In genomic region chr5:142139978-142140377, GRCm38 (mm10) we compare ENCODE assay signal across 10 mouse cellular contexts.
DNase-seq lines count a peak whose midpoint lies in the region; ATAC-seq lines count a peak whose summit lies in the region.
"Had no signal": no experiment of that assay in that cellular context is flagged by ENCODE, and none has a peak within 500 bp of the region (broad histone marks: within the 10 kb centered on the region; RNA-seq: fewer than 3 reads in every experiment).

No protein-coding gene starts in this region.

- no peaks in the 10 kb centered on the region for H3K36me3 ChIP-seq in heart, embryonic 13.5 days
- H3K36me3 ChIP-seq: limb, embryonic 12.5 days had no signal

- no peak overlapping the region for H3K4me2 ChIP-seq in heart, embryonic 13.5 days
- H3K4me2 ChIP-seq: limb, embryonic 12.5 days had no signal

- no peaks in the 10 kb centered on the region for H3K27me3 ChIP-seq in heart, embryonic 13.5 days (replicated peaks)
- H3K27me3 ChIP-seq: limb, embryonic 12.5 days; megakaryocyte, embryonic 14.5 days had no signal

- H3K4me1 ChIP-seq in heart, embryonic 13.5 days = peaks cover 14% of the 10 kb centered on the region
- H3K4me1 ChIP-seq: limb, embryonic 12.5 days; megakaryocyte, embryonic 14.5 days had no signal

- H3K9ac ChIP-seq in heart, embryonic 13.5 days = no peak overlapping the region
- H3K9ac ChIP-seq: limb, embryonic 12.5 days had no signal

- DNase-seq in adrenal gland, adult (ENCODE audit: inconsistent age in 2 of 2, low spot score in 1 of 2) = peak; percentile 9 to 22
- DNase-seq in adrenal gland, postnatal 36 days = no peak
- peak; percentile 21 to 30 for DNase-seq in left cerebral cortex, adult 9 months (ENCODE audit: low spot score in 2 of 2)
- DNase-seq in thymus, postnatal 4 days = no peak
- DNase-seq in c-Kit-positive CD71-positive TER-119-positive erythroid progenitor cells, embryonic 14.5 days (ENCODE audit: low spot score) = no peak

- no peak overlapping the region for H3K4me3 ChIP-seq in heart, embryonic 13.5 days
- H3K4me3 ChIP-seq: limb, embryonic 12.5 days; megakaryocyte, embryonic 14.5 days had no signal

- 15% methylated on average over 7 of the region's 7 CpGs for WGBS in heart, embryonic 13.5 days

- peak; percentile 93 for ATAC-seq in cerebellum, adult (ENCODE audit: insufficient number of reproducible peaks, low FRiP score, low TSS enrichment)
- ATAC-seq in heart, embryonic 13.5 days (ENCODE audit: extremely low read depth, insufficient number of reproducible peaks, low FRiP score, low TSS enrichment) = peak; percentile 50; the same call in 1 of the 2 replicates
- no peak for ATAC-seq in activated CD4-positive, CD25-positive, alpha-beta regulatory T cell, adult 4 months

- no peak overlapping the region for H3K27ac ChIP-seq in heart, embryonic 13.5 days (replicated peaks)
- H3K27ac ChIP-seq: limb, embryonic 12.5 days had no signal

- no peaks in the 10 kb centered on the region for H3K9me3 ChIP-seq in heart, embryonic 13.5 days
- H3K9me3 ChIP-seq: limb, embryonic 12.5 days had no signal

Comparison
In these comparisons a context has a peak if more than half of its experiments do, and no peak if none do; other contexts are left out.
1. DNase-seq: peak in adrenal gland, adult (2 of 2) and left cerebral cortex, adult 9 months (2 of 2); none in adrenal gland, postnatal 36 days (0 of 2), thymus, postnatal 4 days (single experiment) and c-Kit-positive CD71-positive TER-119-positive erythroid progenitor cells, embryonic 14.5 days (single experiment).